Mouse (Mus musculus) limb, embryonic 12.5 days (tissue): ENCODE data around the gene Scamp4. TPM values are rescaled to one million over a fixed set of nuclear protein-coding genes. Genes with fewer than 3 reads are reported as not detected.
"Not testable (repeated sequence)": the region's sequence is repeated elsewhere in the genome, so short reads cannot be mapped to it uniquely, and the experiment has no call there.

Experiments
- ATAC-seq: fragments of 200-750 bp; cut with Nextera tagmentation; 2 replicates; pipeline ENCODE4 v1.8.0; 2017; ENCODE audit warnings: low read depth, moderate TSS enrichment; ENCODE audit not compliant: insufficient number of reproducible peaks, insufficient read depth, low FRiP score, low TSS enrichment
- H3K27ac ChIP-seq: fragments of 300-500 bp; sonication (generic); 2 replicates; pipeline ENCODE4 v1.5.1; 2016; ENCODE audit warnings: mild to moderate bottlenecking, moderate library complexity
- H3K27me3 ChIP-seq: fragments of 300-500 bp; sonication (generic); 2 replicates; pipeline ENCODE4 v1.6.1; 2016; ENCODE audit warnings: mild to moderate bottlenecking, moderate library complexity
- H3K36me3 ChIP-seq: fragments of 300-500 bp; sonication (generic); 2 replicates; pipeline ENCODE4 v1.6.1; 2016; ENCODE audit warnings: mild to moderate bottlenecking, moderate library complexity
- H3K4me1 ChIP-seq: fragments of 300-500 bp; sonication (generic); replicated peaks from 2 replicates; pipeline ENCODE4 v1.6.1; 2016
- H3K4me2 ChIP-seq: fragments of 300-500 bp; sonication (generic); 2 replicates; pipeline ENCODE4 v1.6.1; 2016; ENCODE audit warnings: mild to moderate bottlenecking, moderate library complexity
- H3K4me3 ChIP-seq: fragments of 300-500 bp; sonication (generic); replicated peaks from 2 replicates; pipeline ENCODE4 v1.5.1; 2016; ENCODE audit warnings: mild to moderate bottlenecking
- H3K9ac ChIP-seq: fragments of 300-500 bp; sonication (generic); replicated peaks from 2 replicates; pipeline ENCODE4 v1.6.1; 2016; ENCODE audit warnings: mild to moderate bottlenecking, moderate library complexity
- H3K9me3 ChIP-seq: fragments of 300-500 bp; sonication (generic); 2 replicates; pipeline ENCODE4 v1.6.1; 2016; ENCODE audit warnings: mild to moderate bottlenecking, moderate library complexity
- WGBS: fragments of 180-500 bp; shearing (Covaris S2); methylation state at CpG from one replicate; pipeline ENCODE4 v1.1.7; 2016; 5-methylcytosine and 5-hydroxymethylcytosine counted together
- polyA plus RNA-seq: library from polyadenylated mRNA; unstranded; fragments of >200 nt; fragmentation: Nextera tagmentation; extraction: Ambion mirVana; gene quantifications from 2 replicates; pipeline ENCODE4 v1.2.1, GENCODE M21; 2016

Gene Scamp4
- polyA plus RNA-seq, 1 experiment from 2014 or later, result 62.1 TPM

- H3K4me2 ChIP-seq, result no peak overlapping the region
- H3K9ac ChIP-seq, result no peak overlapping the region; the same call in 1 of the 2 replicates
- H3K27ac ChIP-seq, result no peak overlapping the region
- WGBS, result 90% methylated on average over 4 of the region's 4 CpGs
- no peaks in the 10 kb centered on the region for H3K9me3 ChIP-seq
- no peak overlapping the region for H3K4me3 ChIP-seq
- H3K4me1 ChIP-seq, result peaks cover 40% of the 10 kb centered on the region
- no peak for ATAC-seq
- H3K27me3 ChIP-seq, result no peaks in the 10 kb centered on the region
- peaks cover 35% of the 10 kb centered on the region for H3K36me3 ChIP-seq
These were observed 23.1 kb downstream of the Scamp4 start for GRCm38 (mm10) chr10:80625764-80626163.

GRCm38 (mm10) chr10:80627685-80628084 lies 25.0 kb downstream of the Scamp4 start:
- Histone ChIP-seq H3K27ac (no peak overlapping the region), H3K9ac (no peak overlapping the region; the same call in 1 of the 2 replicates), H3K27me3 (no peaks in the 10 kb centered on the region), H3K4me2 (no peak overlapping the region), H3K9me3 (no peaks in the 10 kb centered on the region), H3K4me1 (peaks cover 33% of the 10 kb centered on the region), H3K4me3 (no peak overlapping the region), H3K36me3 (peaks cover 52% of the 10 kb centered on the region)
- no peak for ATAC-seq
- WGBS, result 49% methylated on average over 2 of the region's 2 CpGs

GRCm38 (mm10) chr10:80628925-80629324 lies 26.3 kb downstream of the Scamp4 start:
- no peaks in the 10 kb centered on the region for H3K9me3 ChIP-seq
- no peak overlapping the region for H3K27ac ChIP-seq
- H3K4me3 ChIP-seq, result no peak overlapping the region
- peaks cover 58% of the 10 kb centered on the region for H3K36me3 ChIP-seq
- 89% methylated on average over 9 of the region's 9 CpGs for WGBS
- no peak overlapping the region for H3K4me2 ChIP-seq
- H3K4me1 ChIP-seq, result peaks cover 26% of the 10 kb centered on the region
- no peaks in the 10 kb centered on the region for H3K27me3 ChIP-seq
- no peak overlapping the region for H3K9ac ChIP-seq
- ATAC-seq, result no peak

- no peaks in the 10 kb centered on the region for H3K4me1 ChIP-seq
- no peak overlapping the region for H3K9ac ChIP-seq
- no peaks in the 10 kb centered on the region for H3K9me3 ChIP-seq
- no peaks in the 10 kb centered on the region for H3K27me3 ChIP-seq
- 86% methylated on average over 6 of the region's 6 CpGs for WGBS
- no peak overlapping the region for H3K4me3 ChIP-seq
- no peak overlapping the region for H3K27ac ChIP-seq
- H3K4me2 ChIP-seq, result no peak overlapping the region
- ATAC-seq, result no peak
- H3K36me3 ChIP-seq, result peaks cover 92% of the 10 kb centered on the region
These were observed 32.7 kb downstream of the Scamp4 start for GRCm38 (mm10) chr10:80635345-80635744.

- H3K27me3 ChIP-seq, result no peaks in the 10 kb centered on the region
- 88% methylated on average over 10 of the region's 10 CpGs for WGBS
- H3K9ac ChIP-seq, result no peak overlapping the region
- ATAC-seq, result no peak
- H3K9me3 ChIP-seq, result no peaks in the 10 kb centered on the region
- H3K4me1 ChIP-seq, result no peaks in the 10 kb centered on the region
- H3K4me3 ChIP-seq, result no peak overlapping the region
- H3K36me3 ChIP-seq, result peaks cover 88% of the 10 kb centered on the region
- no peak overlapping the region for H3K27ac ChIP-seq
- H3K4me2 ChIP-seq, result no peak overlapping the region
These were observed 44.3 kb downstream of the Scamp4 start for GRCm38 (mm10) chr10:80646936-80647335.

GRCm38 (mm10) chr10:80649910-80650309 lies 47.2 kb downstream of the Scamp4 start:
- not testable (repeated sequence) for H3K4me1 ChIP-seq, H3K27ac ChIP-seq, H3K9me3 ChIP-seq, H3K27me3 ChIP-seq, H3K4me2 ChIP-seq, H3K4me3 ChIP-seq, ATAC-seq, H3K9ac ChIP-seq
- WGBS, result 93% methylated on average over 6 of the region's 6 CpGs
- H3K36me3 ChIP-seq, result peaks cover 69% of the 10 kb centered on the region

- no peak for ATAC-seq
- Histone ChIP-seq H3K9me3 (no peaks in the 10 kb centered on the region), H3K4me3 (no peak overlapping the region), H3K4me2 (no peak overlapping the region), H3K27me3 (no peaks in the 10 kb centered on the region), H3K36me3 (peaks cover 65% of the 10 kb centered on the region), H3K9ac (no peak overlapping the region), H3K4me1 (peaks cover 13% of the 10 kb centered on the region), H3K27ac (no peak overlapping the region)
- WGBS, result 89% methylated on average over 10 of the region's 10 CpGs
These were observed 47.7 kb downstream of the Scamp4 start for GRCm38 (mm10) chr10:80650392-80650791.

GRCm38 (mm10) chr10:80653156-80653720 lies 50.6 kb downstream of the Scamp4 start:
- no peak overlapping the region for H3K27ac ChIP-seq
- no peak overlapping the region for H3K9ac ChIP-seq
- ATAC-seq, result no peak
- peaks cover 28% of the 10 kb centered on the region for H3K4me1 ChIP-seq
- peaks cover 36% of the 10 kb centered on the region for H3K36me3 ChIP-seq
- H3K4me2 ChIP-seq, result no peak overlapping the region
- no peaks in the 10 kb centered on the region for H3K27me3 ChIP-seq
- H3K9me3 ChIP-seq, result no peaks in the 10 kb centered on the region
- WGBS, result 89% methylated on average over 6 of the region's 6 CpGs
- no peak overlapping the region for H3K4me3 ChIP-seq

GRCm38 (mm10) chr10:80654866-80655265 lies 52.2 kb downstream of the Scamp4 start:
- Histone ChIP-seq H3K27ac (no peak overlapping the region), H3K4me2 (peak overlapping the region; percentile 95), H3K9ac (peak overlapping the region; percentile 97; the same call in 1 of the 2 replicates), H3K4me1 (peaks cover 38% of the 10 kb centered on the region), H3K36me3 (peaks cover 25% of the 10 kb centered on the region), H3K9me3 (no peaks in the 10 kb centered on the region), H3K27me3 (no peaks in the 10 kb centered on the region), H3K4me3 (peak overlapping the region; percentile 95)
- WGBS, result 86% methylated on average over 6 of the region's 6 CpGs
- ATAC-seq, result no peak

GRCm38 (mm10) chr10:80655406-80656129 lies 52.9 kb downstream of the Scamp4 start:
- WGBS, result 5% methylated on average over 12 of the region's 12 CpGs

GRCm38 (mm10) chr10:80656130-80656862 lies 53.6 kb downstream of the Scamp4 start:
- Histone ChIP-seq H3K4me3 (peak overlapping the region; percentile 95), H3K27me3 (no peaks in the 10 kb centered on the region), H3K4me1 (peaks cover 38% of the 10 kb centered on the region), H3K4me2 (peak overlapping the region; percentile 95), H3K27ac (peak overlapping the region; percentile 85), H3K36me3 (peaks cover 17% of the 10 kb centered on the region), H3K9me3 (no peaks in the 10 kb centered on the region), H3K9ac (peak overlapping the region; percentile 97)
- under 1% methylated on average over 72 of the region's 72 CpGs for WGBS
- ATAC-seq, result peak; percentile 77

More at GRCm38 (mm10) chr10:80655406-80656129, 52.9 kb downstream of the Scamp4 start:
- Histone ChIP-seq H3K9ac (peak overlapping the region; percentile 97), H3K4me3 (peak overlapping the region; percentile 95), H3K9me3 (no peaks in the 10 kb centered on the region), H3K4me1 (peaks cover 38% of the 10 kb centered on the region), H3K4me2 (peak overlapping the region; percentile 95), H3K27ac (peak overlapping the region; percentile 85), H3K36me3 (peaks cover 21% of the 10 kb centered on the region), H3K27me3 (no peaks in the 10 kb centered on the region)
- ATAC-seq, result peak; percentile 67
